ENCODE assay signal across 19 mouse cellular contexts in the genomic region with DNA sequence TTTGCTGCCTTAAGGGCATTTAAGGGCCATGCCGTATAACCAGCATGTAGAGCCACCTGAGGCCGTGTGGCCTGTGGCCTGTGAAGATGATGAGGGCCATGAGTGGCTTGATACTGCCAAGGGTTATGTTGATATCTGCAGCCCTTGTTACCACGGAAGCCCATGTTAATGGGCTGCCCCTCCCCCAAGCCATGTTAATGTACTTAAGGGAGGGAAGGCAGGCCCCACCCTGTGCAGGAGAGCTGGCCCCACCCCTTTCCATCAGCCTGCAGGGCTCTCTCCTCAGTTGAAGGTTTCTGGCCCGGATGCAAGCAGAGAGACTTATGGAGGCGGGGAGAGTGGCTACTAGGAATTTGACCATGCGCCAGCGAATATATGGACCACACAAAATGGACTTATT. TPM values are rescaled to one million over a fixed set of nuclear protein-coding genes. Genes with fewer than 3 reads are reported as not detected.
DNase-seq lines count a peak whose midpoint lies in the region; ATAC-seq and TF ChIP-seq lines count a peak whose summit lies in the region.
"Had no signal": no experiment of that assay in that cellular context is flagged by ENCODE, and none has a peak within 500 bp of the region (broad histone marks: within the 10 kb centered on the region; RNA-seq: fewer than 3 reads in every experiment).

No protein-coding gene starts in this region.

- H3K4me2 ChIP-seq in limb, embryonic 15.5 days, result no peak overlapping the region
- no peak overlapping the region for H3K4me2 ChIP-seq in midbrain, postnatal 0 days (ENCODE audit: low read depth, low read length, poor library complexity, severe bottlenecking)
- H3K4me2 ChIP-seq: forebrain, embryonic 13.5 days; heart, embryonic 12.5 days; hindbrain, embryonic 14.5 days had no signal

- no peak for TF ChIP-seq CTCF in testis, adult 2 months (IDR thresholded peaks at IDR 0.05; ENCODE audit: control insufficient read depth, insufficient read depth, insufficient replicate concordance, low read depth, low read length)
- TF ChIP-seq CTCF in midbrain, postnatal 0 days (IDR thresholded peaks at IDR 0.05), result no peak

- H3K27me3 ChIP-seq in testis, adult 2 months (ENCODE audit: control insufficient read depth, insufficient read depth, low read length), result no peaks in the 10 kb centered on the region
- H3K27me3 ChIP-seq in limb, embryonic 15.5 days, result no peaks in the 10 kb centered on the region
- no peaks in the 10 kb centered on the region for H3K27me3 ChIP-seq in midbrain, postnatal 0 days (ENCODE audit: insufficient read depth, low read length)

- H3K27ac ChIP-seq in testis, adult 2 months (ENCODE audit: control insufficient read depth, insufficient read depth, low read depth, low read length), result no peak overlapping the region
- H3K27ac ChIP-seq in limb, embryonic 15.5 days, result no peak overlapping the region
- H3K27ac ChIP-seq in midbrain, postnatal 0 days (ENCODE audit: low read depth, low read length), result no peak overlapping the region
- H3K27ac ChIP-seq: embryonic facial prominence, embryonic 10.5 days; forebrain, embryonic 13.5 days; hindbrain, embryonic 10.5 days; hindbrain, embryonic 14.5 days had no signal

- DNase-seq in kidney, postnatal 4 days, result peak; percentile 17 to 41
- DNase-seq in kidney, adult 18-20 months, result no peak
- DNase-seq in testis, postnatal 10 days (ENCODE audit: low spot score), result no peak
- DNase-seq in midbrain, postnatal 0 days (ENCODE audit: low spot score), result no peak
- DNase-seq in thymus, postnatal 36 days, result no peak
- DNase-seq: adrenal gland, postnatal 14 days; cerebellum, adult 11-12 months; cerebellum, adult 9-11 months; forebrain, postnatal 0 days; gastrocnemius, postnatal 14 days had no signal

- 46% methylated on average over 7 of the region's 7 CpGs for WGBS in limb, embryonic 15.5 days
- 80% methylated on average over 7 of the region's 7 CpGs for WGBS in midbrain, postnatal 0 days

- no peak; the same call in 1 of the 2 replicates for TF ChIP-seq POLR2A in testis, adult 2 months (IDR thresholded peaks at IDR 0.05; ENCODE audit: control insufficient read depth, low read depth, low read length)

- no peaks in the 10 kb centered on the region for H3K9me3 ChIP-seq in limb, embryonic 15.5 days
- no peaks in the 10 kb centered on the region for H3K9me3 ChIP-seq in midbrain, postnatal 0 days (ENCODE audit: low read length)
- H3K9me3 ChIP-seq: embryonic facial prominence, embryonic 10.5 days; forebrain, embryonic 13.5 days; G1E; heart, embryonic 12.5 days; hindbrain, embryonic 10.5 days had no signal

- H3K4me1 ChIP-seq in testis, adult 2 months (ENCODE audit: control insufficient read depth, insufficient read depth, low read length), result peaks cover 12% of the 10 kb centered on the region
- peaks cover 30% of the 10 kb centered on the region for H3K4me1 ChIP-seq in limb, embryonic 15.5 days
- 0 out of 2 replicates have a peak, but pooled peaks cover 9% of the 10 kb centered on the region for H3K4me1 ChIP-seq in midbrain, postnatal 0 days (ENCODE audit: insufficient read depth, low read length)

- H3K9ac ChIP-seq in limb, embryonic 15.5 days, result no peak overlapping the region
- H3K9ac ChIP-seq in midbrain, postnatal 0 days (replicated peaks; ENCODE audit: low read length, poor library complexity, severe bottlenecking), result no peak overlapping the region
- H3K9ac ChIP-seq: forebrain, embryonic 13.5 days; forebrain, postnatal 0 days; heart, embryonic 12.5 days; hindbrain, embryonic 14.5 days had no signal

- H3K36me3 ChIP-seq in testis, adult 2 months (ENCODE audit: control insufficient read depth, insufficient read depth, low read length), result no peaks in the 10 kb centered on the region
- H3K36me3 ChIP-seq in limb, embryonic 15.5 days, result no peaks in the 10 kb centered on the region
- H3K36me3 ChIP-seq in midbrain, postnatal 0 days (ENCODE audit: insufficient read depth, low read length), result no peaks in the 10 kb centered on the region
- H3K36me3 ChIP-seq: embryonic facial prominence, embryonic 10.5 days; G1E; heart, embryonic 12.5 days; hindbrain, embryonic 10.5 days had no signal

- ATAC-seq in limb, embryonic 15.5 days (ENCODE audit: insufficient number of reproducible peaks, low FRiP score, low TSS enrichment, low read depth), result 0 out of 2 replicates have a peak, but pooled peaks have one; percentile 21
- ATAC-seq in midbrain, postnatal 0 days (ENCODE audit: low FRiP score), result no peak
- ATAC-seq: activated CD4-positive, CD25-positive, alpha-beta regulatory T cell, adult 4 months; forebrain, embryonic 13.5 days; forebrain, postnatal 0 days had no signal

- peak overlapping the region; percentile 42 for H3K4me3 ChIP-seq in testis, adult 2 months (ENCODE audit: control insufficient read depth, low read depth, low read length)
- H3K4me3 ChIP-seq in limb, embryonic 15.5 days, result no peak overlapping the region
- no peak overlapping the region for H3K4me3 ChIP-seq in midbrain, postnatal 0 days (ENCODE audit: low read depth, low read length)
- H3K4me3 ChIP-seq: embryonic facial prominence, embryonic 10.5 days; forebrain, embryonic 13.5 days; heart, embryonic 12.5 days; hindbrain, embryonic 10.5 days had no signal

RNA-seq across cellular contexts. Expression of gene Rufy1, which starts 30.6 kb away (rescaled TPM):
- polyA plus RNA-seq in testis, adult 2 months (2012; rRNA removed), result 5.7 and 6.4 TPM in 2 replicates
- polyA plus RNA-seq in limb, embryonic 15.5 days (2015; fragmentation: Nextera tagmentation; extraction: Ambion mirVana), result 23.5 and 24.3 TPM in 2 replicates
- total RNA-seq in midbrain, postnatal 0 days (2014; rRNA removed), result 11.3 and 21.8 TPM in 2 replicates
- polyA plus RNA-seq in midbrain, postnatal 0 days (2015; fragmentation: Nextera tagmentation; extraction: Ambion mirVana), result 19.9 and 20.6 TPM in 2 replicates

Comparison
In these comparisons a context has a peak if more than half of its experiments do, and no peak if none do; other contexts are left out.
1. DNase-seq: peak in kidney, postnatal 4 days (2 of 2); none in kidney, adult 18-20 months (single experiment), testis, postnatal 10 days (single experiment), midbrain, postnatal 0 days (single experiment) and thymus, postnatal 36 days (0 of 2).